Mouse (Mus musculus) limb, embryonic 13.5 days (tissue): ENCODE results near the gene Xrra1. TPM values are rescaled to one million over a fixed set of nuclear protein-coding genes. Genes with fewer than 3 reads are reported as not detected.
"Not testable (repeated sequence)": the region's sequence is repeated elsewhere in the genome, so short reads cannot be mapped to it uniquely, and the experiment has no call there.

Experiments
- ATAC-seq: fragments of 200-750 bp; cut with Nextera tagmentation; 2 replicates; pipeline ENCODE4 v1.8.0; 2017; ENCODE audit warnings: low read depth, moderate number of reproducible peaks, moderate TSS enrichment; ENCODE audit not compliant: low FRiP score
- H3K27ac ChIP-seq: fragments of 300-500 bp; sonication (generic); 2 replicates; pipeline ENCODE4 v1.5.1; 2015; ENCODE audit warnings: inconsistent platforms, mild to moderate bottlenecking, moderate library complexity
- H3K27me3 ChIP-seq: fragments of 300-500 bp; sonication (generic); 2 replicates; pipeline ENCODE4 v1.6.1; 2015; ENCODE audit warnings: mild to moderate bottlenecking, inconsistent platforms
- H3K36me3 ChIP-seq: fragments of 300-500 bp; sonication (generic); 2 replicates; pipeline ENCODE4 v1.6.1; 2015; ENCODE audit warnings: inconsistent platforms, mild to moderate bottlenecking, moderate library complexity
- H3K4me1 ChIP-seq: fragments of 300-500 bp; sonication (generic); 2 replicates; pipeline ENCODE4 v1.6.1; 2015; ENCODE audit warnings: inconsistent platforms
- H3K4me2 ChIP-seq: fragments of 300-500 bp; sonication (generic); replicated peaks from 2 replicates; pipeline ENCODE4 v1.6.1; 2015; ENCODE audit warnings: inconsistent platforms, mild to moderate bottlenecking, moderate library complexity
- H3K4me3 ChIP-seq: fragments of 300-500 bp; sonication (generic); 2 replicates; pipeline ENCODE4 v1.5.1; 2015; ENCODE audit warnings: moderate library complexity, mild to moderate bottlenecking, inconsistent platforms
- H3K9ac ChIP-seq: fragments of 300-500 bp; sonication (generic); 2 replicates; pipeline ENCODE4 v1.6.1; 2015; ENCODE audit warnings: mild to moderate bottlenecking, inconsistent platforms
- H3K9me3 ChIP-seq: fragments of 300-500 bp; sonication (generic); 2 replicates; pipeline ENCODE4 v1.6.1; 2016; ENCODE audit warnings: inconsistent platforms
- whole genome bisulfite sequencing: fragments of 180-500 bp; shearing (Covaris S2); methylation state at CpG from one replicate; pipeline ENCODE4 v1.1.7; 2015; 5-methylcytosine and 5-hydroxymethylcytosine counted together
- polyA plus RNA-seq: library from polyadenylated mRNA; unstranded; fragments of >200 nt; fragmentation: Nextera tagmentation; extraction: Ambion mirVana; gene quantifications from 2 replicates; pipeline ENCODE4 v1.2.1, GENCODE M21; 2015

Xrra1 gene
- 0.15 and 0.27 TPM in 2 replicates for polyA plus RNA-seq

GRCm38 (mm10) chr7:99858813-99859585 is at the start of gene Xrra1:
Xrra1 (plus strand) TSS chr7:99859116.
- peak; percentile 99 for ATAC-seq
- peak within 1 kb of the TSS; percentile 82 for H3K9ac ChIP-seq
- peak within 1 kb of the TSS; percentile 89 for H3K4me2 ChIP-seq
- peak within 1 kb of the TSS; percentile 22; the same call in 1 of the 2 replicates for H3K27ac ChIP-seq
- H3K36me3 ChIP-seq: peaks cover 23% of the 10 kb centered on the region
- peaks cover 21% of the 10 kb centered on the region for H3K4me1 ChIP-seq
- under 1% methylated on average over 42 of the region's 42 CpGs for WGBS
- H3K27me3 ChIP-seq: no peaks in the 10 kb centered on the region
- no peaks in the 10 kb centered on the region for H3K9me3 ChIP-seq
- H3K4me3 ChIP-seq: peak within 1 kb of the TSS; percentile 74

GRCm38 (mm10) chr7:99810814-99811213 is 48.1 kb upstream of the Xrra1 start:
- Histone ChIP-seq H3K27me3 (no peaks in the 10 kb centered on the region), H3K27ac (no peak overlapping the region), H3K9me3 (no peaks in the 10 kb centered on the region), H3K4me1 (no peaks in the 10 kb centered on the region), H3K4me3 (no peak overlapping the region), H3K9ac (no peak overlapping the region), H3K4me2 (no peak overlapping the region), H3K36me3 (peaks cover 14% of the 10 kb centered on the region)
- 96% methylated on average over 2 of the region's 2 CpGs for WGBS
- no peak for ATAC-seq

- no peak overlapping the region for H3K27ac ChIP-seq
- no peak overlapping the region for H3K9ac ChIP-seq
- H3K36me3 ChIP-seq: peaks cover 14% of the 10 kb centered on the region
- H3K27me3 ChIP-seq: no peaks in the 10 kb centered on the region
- H3K9me3 ChIP-seq: no peaks in the 10 kb centered on the region
- no peaks in the 10 kb centered on the region for H3K4me1 ChIP-seq
- no peak overlapping the region for H3K4me2 ChIP-seq
- no peak overlapping the region for H3K4me3 ChIP-seq
- no peak for ATAC-seq
- 80% methylated on average over 4 of the region's 4 CpGs for WGBS
Measured at GRCm38 (mm10) chr7:99811661-99812060, 47.3 kb upstream of the Xrra1 start.

GRCm38 (mm10) chr7:99813394-99813793 is 45.5 kb upstream of the Xrra1 start:
- Histone ChIP-seq H3K27ac (no peak overlapping the region), H3K36me3 (peaks cover 14% of the 10 kb centered on the region), H3K4me1 (no peaks in the 10 kb centered on the region), H3K27me3 (no peaks in the 10 kb centered on the region), H3K4me3 (no peak overlapping the region), H3K4me2 (no peak overlapping the region), H3K9me3 (no peaks in the 10 kb centered on the region), H3K9ac (no peak overlapping the region)
- ATAC-seq: no peak
- 89% methylated on average over 11 of the region's 11 CpGs for WGBS

- not testable (repeated sequence) for H3K27ac ChIP-seq, H3K4me2 ChIP-seq, H3K9me3 ChIP-seq, H3K27me3 ChIP-seq, ATAC-seq, H3K4me1 ChIP-seq, H3K4me3 ChIP-seq, H3K9ac ChIP-seq
- whole genome bisulfite sequencing: 22% methylated on average over 9 of the region's 9 CpGs
- H3K36me3 ChIP-seq: peaks cover 14% of the 10 kb centered on the region
Measured at GRCm38 (mm10) chr7:99818181-99818725, 40.7 kb upstream of the Xrra1 start.

- no peak for ATAC-seq
- no peak overlapping the region for H3K27ac ChIP-seq
- WGBS: 80% methylated on average over 2 of the region's 2 CpGs
Measured at GRCm38 (mm10) chr7:99821953-99822352, 37.0 kb upstream of the Xrra1 start.

GRCm38 (mm10) chr7:99822426-99822825 is 36.5 kb upstream of the Xrra1 start:
- H3K36me3 ChIP-seq: peaks cover 5% of the 10 kb centered on the region; the same call in 1 of the 2 replicates
- no peak overlapping the region for H3K27ac ChIP-seq
- 88% methylated on average over 5 of the region's 5 CpGs for WGBS

More at GRCm38 (mm10) chr7:99821953-99822352, 37.0 kb upstream of the Xrra1 start:
- Histone ChIP-seq H3K27me3 (no peaks in the 10 kb centered on the region), H3K4me1 (no peaks in the 10 kb centered on the region), H3K36me3 (peaks cover 5% of the 10 kb centered on the region; the same call in 1 of the 2 replicates), H3K9ac (no peak overlapping the region), H3K4me3 (no peak overlapping the region), H3K4me2 (no peak overlapping the region), H3K9me3 (no peaks in the 10 kb centered on the region)

GRCm38 (mm10) chr7:99823045-99823663 is 35.8 kb upstream of the Xrra1 start:
- 0 out of 2 replicates have a peak, but pooled peaks cover 3% of the 10 kb centered on the region for H3K4me1 ChIP-seq
- no peaks in the 10 kb centered on the region for H3K9me3 ChIP-seq

More at GRCm38 (mm10) chr7:99822426-99822825, 36.5 kb upstream of the Xrra1 start:
- Histone ChIP-seq H3K4me3 (no peak overlapping the region), H3K4me2 (no peak overlapping the region), H3K4me1 (no peaks in the 10 kb centered on the region), H3K9me3 (no peaks in the 10 kb centered on the region), H3K9ac (no peak overlapping the region), H3K27me3 (no peaks in the 10 kb centered on the region)
- no peak for ATAC-seq

GRCm38 (mm10) chr7:99824649-99825483 is 34.0 kb upstream of the Xrra1 start:
- Histone ChIP-seq H3K36me3 (peaks cover 5% of the 10 kb centered on the region; the same call in 1 of the 2 replicates), H3K4me2 (no peak overlapping the region), H3K27me3 (no peaks in the 10 kb centered on the region), H3K4me3 (no peak overlapping the region), H3K9me3 (no peaks in the 10 kb centered on the region), H3K27ac (no peak overlapping the region), H3K4me1 (0 out of 2 replicates have a peak, but pooled peaks cover 10% of the 10 kb centered on the region), H3K9ac (no peak overlapping the region)
- WGBS: 79% methylated on average over 16 of the region's 16 CpGs
- no peak for ATAC-seq

More at GRCm38 (mm10) chr7:99823045-99823663, 35.8 kb upstream of the Xrra1 start:
- Histone ChIP-seq H3K9ac (no peak overlapping the region), H3K27me3 (no peaks in the 10 kb centered on the region), H3K4me3 (no peak overlapping the region), H3K27ac (no peak overlapping the region), H3K4me2 (no peak overlapping the region), H3K36me3 (peaks cover 5% of the 10 kb centered on the region; the same call in 1 of the 2 replicates)
- 90% methylated on average over 10 of the region's 10 CpGs for WGBS
- ATAC-seq: no peak

GRCm38 (mm10) chr7:99825511-99825910 is 33.4 kb upstream of the Xrra1 start:
- H3K4me1 ChIP-seq: 0 out of 2 replicates have a peak, but pooled peaks cover 10% of the 10 kb centered on the region
- H3K36me3 ChIP-seq: peaks cover 5% of the 10 kb centered on the region; the same call in 1 of the 2 replicates
- ATAC-seq: no peak
- H3K27ac ChIP-seq: no peak overlapping the region
- no peak overlapping the region for H3K9ac ChIP-seq
- H3K4me2 ChIP-seq: no peak overlapping the region; the same call in 1 of the 2 replicates
- H3K27me3 ChIP-seq: no peaks in the 10 kb centered on the region
- H3K9me3 ChIP-seq: no peaks in the 10 kb centered on the region
- H3K4me3 ChIP-seq: no peak overlapping the region
- 81% methylated on average over 9 of the region's 9 CpGs for WGBS

- no peak overlapping the region for H3K4me3 ChIP-seq
- WGBS: 69% methylated on average over 6 of the region's 6 CpGs
Measured at GRCm38 (mm10) chr7:99826096-99826495, 32.8 kb upstream of the Xrra1 start.

More at GRCm38 (mm10) chr7:99826096-99826495, 32.8 kb upstream of the Xrra1 start:
- no peak overlapping the region; the same call in 1 of the 2 replicates for H3K4me2 ChIP-seq
- ATAC-seq: no peak
- H3K36me3 ChIP-seq: peaks cover 5% of the 10 kb centered on the region; the same call in 1 of the 2 replicates
- H3K9ac ChIP-seq: no peak overlapping the region
- H3K4me1 ChIP-seq: 0 out of 2 replicates have a peak, but pooled peaks cover 10% of the 10 kb centered on the region
- no peak overlapping the region for H3K27ac ChIP-seq
- H3K27me3 ChIP-seq: no peaks in the 10 kb centered on the region
- no peaks in the 10 kb centered on the region for H3K9me3 ChIP-seq
